Mouse (Mus musculus) forebrain, embryonic 14.5 days (tissue): ENCODE data around the gene Hira. TPM values are rescaled to one million over a fixed set of nuclear protein-coding genes. Genes with fewer than 3 reads are reported as not detected.
A peak's percentile ranks its signal among the peaks of the same experiment; 100 is the strongest.
"Not testable (repeated sequence)": the region's sequence is repeated elsewhere in the genome, so short reads cannot be mapped to it uniquely, and the experiment has no call there.

Experiments
- ATAC-seq: fragments of 200-750 bp; cut with Nextera tagmentation; 2 replicates; pipeline ENCODE4 v1.8.0; 2017; ENCODE audit warnings: mild to moderate bottlenecking, moderate library complexity
- DNase-seq: peaks from one replicate; pipeline ENCODE4 v3.0.0-alpha.2; 2015; ENCODE audit warnings: low spot score
- H3K27ac ChIP-seq: fragments of 300-500 bp; sonication (generic); 2 replicates; pipeline ENCODE4 v1.5.1; 2014; ENCODE audit warnings: low read depth, mild to moderate bottlenecking, control low read depth, low read length, moderate library complexity
- H3K27me3 ChIP-seq: fragments of 300-500 bp; sonication (generic); replicated peaks from 2 replicates; pipeline ENCODE4 v1.6.1; 2014; ENCODE audit warnings: low read length, control low read depth, mixed read lengths; ENCODE audit not compliant: control insufficient read depth, insufficient read depth
- H3K36me3 ChIP-seq: fragments of 300-500 bp; sonication (generic); 2 replicates; pipeline ENCODE4 v1.6.1; 2014; ENCODE audit warnings: low read length, control low read depth; ENCODE audit not compliant: control insufficient read depth, insufficient read depth
- H3K4me1 ChIP-seq: fragments of 300-500 bp; sonication (generic); 2 replicates; pipeline ENCODE4 v1.6.1; 2014; ENCODE audit warnings: antibody characterized with exemption, low read length, control low read depth; ENCODE audit not compliant: control insufficient read depth, insufficient read depth
- H3K4me2 ChIP-seq: fragments of 300-500 bp; sonication (generic); 2 replicates; pipeline ENCODE4 v1.6.1; 2014; ENCODE audit warnings: mild to moderate bottlenecking, control low read depth, low read length
- H3K4me3 ChIP-seq: fragments of 300-500 bp; sonication (generic); 2 replicates; pipeline ENCODE4 v1.5.1; 2014; ENCODE audit warnings: low read depth, low read length, control low read depth
- H3K9ac ChIP-seq: fragments of 300-500 bp; sonication (generic); 2 replicates; pipeline ENCODE4 v1.6.1; 2014; ENCODE audit warnings: mild to moderate bottlenecking, low read length, control low read depth, moderate library complexity
- H3K9me3 ChIP-seq: fragments of 300-500 bp; sonication (generic); replicated peaks from 2 replicates; pipeline ENCODE4 v1.6.1; 2016; ENCODE audit warnings: low read length, control low read depth, mixed read lengths; ENCODE audit not compliant: control insufficient read depth
- WGBS: fragments of 180-500 bp; shearing (Covaris S2); extraction: QIAGEN DNeasy Blood & Tissue Kit; methylation state at CpG from one replicate; pipeline ENCODE4 v1.1.7; 2014; 5-methylcytosine and 5-hydroxymethylcytosine counted together
- polyA plus RNA-seq: library from polyadenylated mRNA; unstranded; fragments of >200 nt; fragmentation: Nextera tagmentation; extraction: Ambion mirVana; gene quantifications from 2 replicates; pipeline ENCODE4 v1.2.1, GENCODE M21; 2014

The Hira gene
- polyA plus RNA-seq, 1 experiment from 2014 or later = 20.2 TPM

DNA sequence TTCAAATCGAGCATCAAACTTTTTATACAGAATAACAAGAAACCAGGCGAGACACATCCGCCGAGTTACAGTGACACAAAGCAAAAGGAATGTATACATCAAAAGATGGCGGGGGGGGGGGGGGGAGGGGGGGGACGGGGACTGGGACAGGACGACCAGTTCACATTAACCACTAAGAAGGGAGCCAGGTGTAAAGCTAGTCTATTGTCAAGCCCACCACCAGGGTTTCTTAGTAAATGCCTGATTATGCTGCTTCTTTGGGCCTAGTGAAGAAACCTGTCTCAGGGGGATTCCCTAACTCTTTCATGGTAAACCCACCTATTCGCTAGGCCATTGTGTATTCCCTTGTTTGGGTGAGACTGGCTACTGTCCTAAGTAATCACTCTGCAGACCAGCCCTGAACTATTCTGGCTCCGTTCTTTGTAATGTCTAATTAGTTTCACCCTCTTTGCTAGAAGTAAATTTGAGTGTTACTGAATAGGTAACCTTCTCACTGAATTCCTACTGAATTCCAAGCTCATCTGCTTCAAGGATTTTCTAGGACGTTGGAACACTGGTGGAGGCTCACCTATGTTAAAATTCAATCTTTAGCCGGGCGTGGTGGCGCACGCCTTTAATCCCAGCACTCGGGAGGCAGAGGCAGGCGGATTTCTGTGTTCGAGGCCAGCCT lies 27.2 kb upstream of the Hira start:
- H3K4me1 ChIP-seq, H3K9ac ChIP-seq, H3K27ac ChIP-seq, ATAC-seq, H3K4me3 ChIP-seq, DNase-seq, H3K4me2 ChIP-seq, H3K27me3 ChIP-seq, H3K9me3 ChIP-seq, H3K36me3 ChIP-seq: not testable (repeated sequence)
- WGBS = 85% methylated on average over 16 of the region's 17 CpGs

DNA sequence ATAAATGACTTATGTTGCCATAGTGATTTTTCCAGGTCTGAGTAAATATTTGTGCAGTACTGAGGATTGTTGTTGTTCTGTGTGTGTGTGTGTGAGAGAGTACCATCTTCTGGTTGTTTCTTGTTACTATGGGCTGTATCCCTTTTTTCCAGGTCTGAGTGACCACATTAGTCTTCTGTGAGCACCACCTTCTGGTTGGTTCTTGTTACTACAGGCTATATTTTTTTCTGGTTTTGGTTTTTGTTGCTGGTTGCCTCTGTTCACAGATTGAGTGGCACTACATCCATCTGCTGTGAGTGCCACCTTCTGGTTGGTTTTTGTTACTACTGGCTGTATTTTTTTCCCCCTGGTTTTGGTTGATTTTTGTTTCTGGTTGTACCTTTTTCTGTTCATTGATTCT lies 18.3 kb upstream of the Hira start:
- Histone ChIP-seq H3K4me1 (no peaks in the 10 kb centered on the region), H3K9ac (no peak overlapping the region), H3K4me2 (no peak overlapping the region), H3K27ac (no peak overlapping the region), H3K27me3 (no peaks in the 10 kb centered on the region), H3K9me3 (no peaks in the 10 kb centered on the region), H3K36me3 (no peaks in the 10 kb centered on the region), H3K4me3 (no peak overlapping the region)
- peak; percentile 66 for DNase-seq
- ATAC-seq = 0 out of 2 replicates have a peak, but pooled peaks have one; percentile 29

GRCm38 (mm10) chr16:18860186-18860585 lies 16.7 kb upstream of the Hira start:
- no peak overlapping the region for H3K9ac ChIP-seq
- H3K36me3 ChIP-seq = no peaks in the 10 kb centered on the region
- H3K4me2 ChIP-seq = no peak overlapping the region
- no peaks in the 10 kb centered on the region for H3K4me1 ChIP-seq
- no peaks in the 10 kb centered on the region for H3K9me3 ChIP-seq
- WGBS = 76% methylated on average over 1 of the region's 1 CpGs
- H3K27ac ChIP-seq = no peak overlapping the region
- H3K4me3 ChIP-seq = no peak overlapping the region
- H3K27me3 ChIP-seq = no peaks in the 10 kb centered on the region
- DNase-seq (no peak), ATAC-seq (no peak)

DNA sequence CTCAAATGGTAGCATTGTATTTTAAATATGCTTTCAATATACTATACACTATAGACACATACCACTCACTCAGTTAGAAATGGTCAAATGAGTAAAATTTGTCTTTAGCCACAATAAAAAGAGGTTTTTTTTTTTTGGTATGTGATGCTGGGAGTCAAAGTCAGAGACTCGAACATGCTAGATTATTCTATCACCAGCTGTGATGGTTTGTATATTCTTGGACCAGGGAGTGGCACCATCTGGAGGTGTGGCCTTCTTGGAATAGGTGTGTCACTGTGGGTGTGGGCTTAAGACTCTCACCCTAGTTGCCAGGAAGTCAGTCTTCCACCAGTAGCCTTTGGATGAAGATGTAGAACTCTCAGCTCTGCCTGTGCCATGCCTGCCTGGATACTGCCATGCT lies 6.3 kb upstream of the Hira start:
- H3K27me3 ChIP-seq, H3K9me3 ChIP-seq, H3K4me1 ChIP-seq, DNase-seq, H3K4me3 ChIP-seq, H3K9ac ChIP-seq, H3K27ac ChIP-seq, H3K4me2 ChIP-seq, ATAC-seq: not testable (repeated sequence)
- peaks cover 34% of the 10 kb centered on the region for H3K36me3 ChIP-seq
- 88% methylated on average over 1 of the region's 1 CpGs for WGBS

DNA sequence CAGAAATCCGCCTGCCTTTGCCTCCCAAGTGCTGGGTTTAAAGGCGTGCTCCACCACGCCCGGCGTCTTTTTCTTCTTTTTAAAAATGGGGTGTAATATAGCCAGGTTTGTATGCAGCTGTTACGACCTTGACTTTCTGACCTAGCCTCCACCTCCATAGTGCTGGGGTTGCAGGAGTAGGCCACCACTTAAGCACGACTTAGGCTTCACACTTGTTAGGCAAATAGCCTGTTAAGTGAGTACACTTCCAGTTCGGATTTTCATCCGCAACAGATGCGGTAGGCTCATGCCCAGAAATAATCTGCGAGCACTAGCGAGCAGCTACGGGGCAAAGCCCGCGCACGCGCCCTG lies 771 bp upstream of the Hira start:
- peak overlapping the region; percentile 90 for H3K4me3 ChIP-seq
- no peaks in the 10 kb centered on the region for H3K27me3 ChIP-seq
- 1% methylated on average over 17 of the region's 17 CpGs for WGBS
- ATAC-seq (no peak), DNase-seq (no peak)
- H3K4me1 ChIP-seq = peaks cover 6% of the 10 kb centered on the region
- peak overlapping the region; percentile 94 for H3K27ac ChIP-seq
- H3K4me2 ChIP-seq = peak overlapping the region; percentile 80
- peaks cover 35% of the 10 kb centered on the region for H3K36me3 ChIP-seq
- peak overlapping the region; percentile 97 for H3K9ac ChIP-seq
- H3K9me3 ChIP-seq = no peaks in the 10 kb centered on the region

GRCm38 (mm10) chr16:18877386-18878090 lies 701 bp downstream of the Hira start:
- peak overlapping the region; percentile 90 for H3K4me3 ChIP-seq
- peak overlapping the region; percentile 80 for H3K4me2 ChIP-seq
- no peaks in the 10 kb centered on the region for H3K9me3 ChIP-seq
- peak; percentile 25 for ATAC-seq
- DNase-seq = peak; percentile 74
- H3K36me3 ChIP-seq = peaks cover 22% of the 10 kb centered on the region
- peaks cover 6% of the 10 kb centered on the region for H3K4me1 ChIP-seq
- under 1% methylated on average over 35 of the region's 43 CpGs for WGBS
- H3K27me3 ChIP-seq = no peaks in the 10 kb centered on the region
- H3K9ac ChIP-seq = peak overlapping the region; percentile 97
- peak overlapping the region; percentile 94 for H3K27ac ChIP-seq

GRCm38 (mm10) chr16:18878091-18878720 lies 1.4 kb downstream of the Hira start:
- Histone ChIP-seq H3K9me3 (no peaks in the 10 kb centered on the region), H3K4me3 (peak overlapping the region; percentile 90), H3K9ac (peak overlapping the region; percentile 97), H3K36me3 (peaks cover 15% of the 10 kb centered on the region; the same call in 1 of the 2 replicates), H3K27ac (peak overlapping the region; percentile 94), H3K27me3 (no peaks in the 10 kb centered on the region), H3K4me2 (peak overlapping the region; percentile 80), H3K4me1 (peaks cover 6% of the 10 kb centered on the region)
- ATAC-seq (no peak), DNase-seq (peak; percentile 1)
- WGBS = 29% methylated on average over 20 of the region's 20 CpGs

DNA sequence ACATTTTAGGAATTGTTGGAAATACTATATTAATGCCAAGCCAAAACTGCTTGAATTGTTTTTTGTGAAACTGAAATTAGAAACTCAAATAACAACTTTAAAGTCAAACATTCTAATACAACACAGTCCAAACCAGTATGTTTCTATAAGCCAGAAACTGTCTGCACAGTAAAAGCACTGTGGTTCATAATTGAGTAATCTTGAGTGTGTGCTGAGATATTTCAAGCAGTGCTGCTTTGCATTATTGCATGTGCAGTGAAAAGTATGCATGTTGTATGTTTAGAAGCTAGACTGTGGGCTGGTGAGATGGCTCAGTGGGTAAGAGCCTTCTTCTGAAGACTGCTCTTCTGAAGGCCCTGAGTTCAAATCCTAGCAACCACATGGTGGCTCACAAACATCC lies 7.2 kb downstream of the Hira start:
- H3K27me3 ChIP-seq = no peaks in the 10 kb centered on the region
- no peak overlapping the region for H3K4me2 ChIP-seq
- no peaks in the 10 kb centered on the region for H3K9me3 ChIP-seq
- no peak for ATAC-seq
- 0 out of 2 replicates have a peak, but pooled peaks cover 3% of the 10 kb centered on the region for H3K36me3 ChIP-seq
- peaks cover 5% of the 10 kb centered on the region for H3K4me1 ChIP-seq
- H3K9ac ChIP-seq = no peak overlapping the region
- H3K27ac ChIP-seq = no peak overlapping the region
- DNase-seq = no peak
- no peak overlapping the region for H3K4me3 ChIP-seq

DNA sequence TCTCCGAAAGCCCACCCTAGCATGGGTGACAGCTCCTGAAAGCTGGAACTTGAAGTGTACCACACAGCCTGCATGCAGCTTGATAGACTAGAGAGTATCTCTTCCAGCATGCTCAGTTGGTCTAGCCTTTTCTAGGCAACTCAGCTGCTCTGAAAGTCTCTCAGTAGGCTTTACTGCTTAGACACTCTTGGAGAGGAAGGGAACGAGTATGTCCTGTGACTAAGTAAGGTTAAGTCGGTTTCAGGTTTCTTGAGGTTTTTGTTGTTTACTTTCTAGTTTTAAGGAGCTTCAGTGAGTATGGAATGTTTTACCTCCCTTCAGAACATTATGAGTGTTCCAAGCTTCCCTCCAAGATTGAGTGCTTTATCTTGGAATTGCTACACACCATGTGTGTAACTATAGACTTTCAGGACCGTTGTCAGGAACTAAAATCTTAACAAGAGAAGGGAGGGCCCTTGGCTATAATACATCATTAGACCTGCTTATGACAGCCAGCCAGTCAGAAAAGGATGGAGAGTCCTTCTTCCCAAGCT lies 17.1 kb downstream of the Hira start:
- H3K9ac ChIP-seq = no peak overlapping the region
- no peaks in the 10 kb centered on the region for H3K4me1 ChIP-seq
- no peak overlapping the region for H3K4me3 ChIP-seq
- H3K27ac ChIP-seq = no peak overlapping the region
- no peaks in the 10 kb centered on the region for H3K27me3 ChIP-seq
- no peak for ATAC-seq
- DNase-seq = no peak
- no peak overlapping the region for H3K4me2 ChIP-seq
- H3K9me3 ChIP-seq = no peaks in the 10 kb centered on the region
- peaks cover 27% of the 10 kb centered on the region for H3K36me3 ChIP-seq
- WGBS = 82% methylated on average over 4 of the region's 4 CpGs
